14 mouse cellular contexts compared by ENCODE assay signal in the genomic region with DNA sequence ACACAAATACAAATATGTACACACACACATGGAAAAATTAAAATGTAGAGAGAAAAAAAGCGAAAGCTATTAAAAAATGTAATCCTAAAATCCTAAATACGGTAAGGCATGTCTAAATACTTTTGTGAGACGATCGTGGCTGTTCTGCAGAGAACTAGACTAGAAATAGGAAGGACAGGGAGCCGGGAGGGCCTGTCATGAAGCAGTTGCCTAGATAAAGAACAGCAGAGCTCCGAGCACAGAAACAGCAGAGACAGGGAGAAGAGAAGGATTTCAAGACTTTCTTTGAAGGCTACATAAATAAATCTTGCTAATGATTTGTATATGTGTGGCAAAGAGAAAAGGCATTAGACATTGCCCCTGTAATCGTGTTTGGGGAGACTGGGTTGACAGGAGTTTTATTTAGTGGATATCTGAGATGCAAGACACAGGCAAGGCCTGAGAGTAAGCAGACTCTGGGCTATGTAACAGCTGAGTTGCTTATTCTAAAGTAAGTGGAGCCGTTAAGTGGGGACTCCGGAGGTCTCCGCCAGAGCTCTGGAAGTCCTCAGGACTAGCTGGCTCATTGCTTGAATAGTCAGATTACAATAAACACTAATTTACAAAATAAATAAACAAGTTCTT. TPM values are rescaled to one million over a fixed set of nuclear protein-coding genes. Genes with fewer than 3 reads are reported as not detected.
DNase-seq lines count a peak whose midpoint lies in the region; ATAC-seq and TF ChIP-seq lines count a peak whose summit lies in the region.
"Had no signal": no experiment of that assay in that cellular context is flagged by ENCODE, and none has a peak within 500 bp of the region (broad histone marks: within the 10 kb centered on the region; RNA-seq: fewer than 3 reads in every experiment).

No protein-coding gene starts in this region.

- ATAC-seq in heart, embryonic 15.5 days (replicated peaks; ENCODE audit: insufficient number of reproducible peaks, insufficient read depth, low FRiP score, low read depth): no peak
- no peak for ATAC-seq in neural tube, embryonic 13.5 days (ENCODE audit: low read depth)
- no peak for ATAC-seq in neural tube, embryonic 15.5 days (ENCODE audit: low FRiP score)
- ATAC-seq in intestine, postnatal 0 days: 0 out of 2 replicates have a peak, but pooled peaks have one; percentile 22
- no peak for ATAC-seq in megakaryocyte progenitor cell, adult 5-6 weeks (replicated peaks; ENCODE audit: poor library complexity)
- ATAC-seq: forebrain, embryonic 14.5 days had no signal

- H3K4me1 ChIP-seq in heart, embryonic 15.5 days (replicated peaks): peaks cover 8% of the 10 kb centered on the region; the same call in 1 of the 2 replicates
- peaks cover 24% of the 10 kb centered on the region; the same call in 1 of the 2 replicates for H3K4me1 ChIP-seq in neural tube, embryonic 13.5 days (replicated peaks)
- peaks cover 12% of the 10 kb centered on the region; the same call in 1 of the 2 replicates for H3K4me1 ChIP-seq in neural tube, embryonic 15.5 days
- H3K4me1 ChIP-seq in intestine, postnatal 0 days (replicated peaks; ENCODE audit: control insufficient read depth, insufficient read depth, low read length): no peaks in the 10 kb centered on the region

- no peak for TF ChIP-seq CTCF in intestine, postnatal 0 days (IDR thresholded peaks at IDR 0.05; ENCODE audit: low read depth)

- no peak for DNase-seq in heart, adult 9 months (ENCODE audit: low spot score in 2 of 2)
- DNase-seq in yolk sac, embryonic 10.5 days (ENCODE audit: low spot score): peak; percentile 64
- DNase-seq in left cerebral cortex, postnatal 4 days: no peak
- DNase-seq: cerebellum, adult 18-20 months; gastrocnemius, postnatal 14 days; kidney, postnatal 14 days had no signal

- H3K9ac ChIP-seq in heart, embryonic 15.5 days: no peak overlapping the region
- H3K9ac ChIP-seq in neural tube, embryonic 13.5 days: no peak overlapping the region
- no peak overlapping the region for H3K9ac ChIP-seq in neural tube, embryonic 15.5 days (replicated peaks)
- no peak overlapping the region for H3K9ac ChIP-seq in intestine, postnatal 0 days (ENCODE audit: low read depth, low read length)
- H3K9ac ChIP-seq: hindbrain, embryonic 13.5 days; liver, embryonic 14.5 days had no signal

- peak overlapping the region; percentile 64 for H3K27ac ChIP-seq in heart, embryonic 15.5 days
- H3K27ac ChIP-seq in neural tube, embryonic 13.5 days (replicated peaks): peak overlapping the region; percentile 43; the same call in 1 of the 2 replicates
- H3K27ac ChIP-seq in neural tube, embryonic 15.5 days (replicated peaks): no peak overlapping the region
- H3K27ac ChIP-seq in intestine, postnatal 0 days (ENCODE audit: low read depth, low read length): no peak overlapping the region
- H3K27ac ChIP-seq: liver, embryonic 14.5 days had no signal

- intact Hi-C loops in left cerebral cortex, postnatal 4 days (cut with DNase I): no loop called here

- no peaks in the 10 kb centered on the region for H3K27me3 ChIP-seq in heart, embryonic 15.5 days
- no peaks in the 10 kb centered on the region for H3K27me3 ChIP-seq in neural tube, embryonic 13.5 days
- H3K27me3 ChIP-seq in neural tube, embryonic 15.5 days (replicated peaks): no peaks in the 10 kb centered on the region
- no peaks in the 10 kb centered on the region for H3K27me3 ChIP-seq in intestine, postnatal 0 days (replicated peaks; ENCODE audit: control insufficient read depth, insufficient read depth, low read length)
- H3K27me3 ChIP-seq: hindbrain, embryonic 13.5 days had no signal

- no peaks in the 10 kb centered on the region for H3K36me3 ChIP-seq in heart, embryonic 15.5 days
- H3K36me3 ChIP-seq in neural tube, embryonic 13.5 days: no peaks in the 10 kb centered on the region
- H3K36me3 ChIP-seq in neural tube, embryonic 15.5 days: no peaks in the 10 kb centered on the region
- no peaks in the 10 kb centered on the region for H3K36me3 ChIP-seq in intestine, postnatal 0 days (ENCODE audit: control insufficient read depth, insufficient read depth)
- H3K36me3 ChIP-seq: hindbrain, embryonic 13.5 days had no signal

- 29% methylated on average over 10 of the region's 10 CpGs for WGBS in heart, embryonic 15.5 days
- WGBS in neural tube, embryonic 13.5 days: 73% methylated on average over 10 of the region's 10 CpGs
- WGBS in neural tube, embryonic 15.5 days: 71% methylated on average over 10 of the region's 10 CpGs
- WGBS in intestine, postnatal 0 days: 52% methylated on average over 10 of the region's 10 CpGs

- H3K4me3 ChIP-seq in heart, embryonic 15.5 days: no peak overlapping the region
- no peak overlapping the region for H3K4me3 ChIP-seq in neural tube, embryonic 13.5 days
- H3K4me3 ChIP-seq in neural tube, embryonic 15.5 days (replicated peaks): no peak overlapping the region
- no peak overlapping the region for H3K4me3 ChIP-seq in intestine, postnatal 0 days (ENCODE audit: low read depth, low read length)
- H3K4me3 ChIP-seq: hindbrain, embryonic 13.5 days had no signal

- no peak overlapping the region for H3K4me2 ChIP-seq in heart, embryonic 15.5 days
- no peak overlapping the region for H3K4me2 ChIP-seq in neural tube, embryonic 13.5 days
- H3K4me2 ChIP-seq in neural tube, embryonic 15.5 days: no peak overlapping the region
- H3K4me2 ChIP-seq in intestine, postnatal 0 days (replicated peaks; ENCODE audit: low read depth): no peak overlapping the region
- H3K4me2 ChIP-seq: hindbrain, embryonic 13.5 days had no signal

- no peaks in the 10 kb centered on the region for H3K9me3 ChIP-seq in heart, embryonic 15.5 days (replicated peaks)
- no peaks in the 10 kb centered on the region for H3K9me3 ChIP-seq in neural tube, embryonic 13.5 days
- no peaks in the 10 kb centered on the region for H3K9me3 ChIP-seq in neural tube, embryonic 15.5 days (replicated peaks)
- H3K9me3 ChIP-seq in intestine, postnatal 0 days (ENCODE audit: control insufficient read depth): no peaks in the 10 kb centered on the region
- H3K9me3 ChIP-seq: hindbrain, embryonic 13.5 days had no signal

RNA-seq across cellular contexts. Expression of gene Usp29, which starts 14.0 kb away (rescaled TPM):
- 5.4 and 5.6 TPM in 2 replicates for polyA plus RNA-seq in heart, embryonic 15.5 days (2015; fragmentation: Nextera tagmentation; extraction: Ambion mirVana)
- 19.1 and 20.6 TPM in 2 replicates for polyA plus RNA-seq in neural tube, embryonic 13.5 days (2015; fragmentation: Nextera tagmentation; extraction: Ambion mirVana)
- polyA plus RNA-seq in neural tube, embryonic 15.5 days (2015; fragmentation: Nextera tagmentation; extraction: Ambion mirVana): 25.6 and 32.1 TPM in 2 replicates
- polyA plus RNA-seq in intestine, postnatal 0 days (2015; fragmentation: Nextera tagmentation; extraction: Ambion mirVana): 0.68 and 0.71 TPM in 2 replicates
- not detected in 2 replicates for total RNA-seq in megakaryocyte progenitor cell, adult 5-6 weeks (2015)
- total RNA-seq in megakaryocyte progenitor cell, adult 5-6 weeks (2017): not detected in 2 replicates
- total RNA-seq in left cerebral cortex, postnatal 4 days (2021): 10 to 100 TPM; 52.9 to 67.1 TPM

RNA-seq across cellular contexts. Expression of gene Peg3, which starts 14.2 kb away (rescaled TPM):
- polyA plus RNA-seq in heart, embryonic 15.5 days (2015; fragmentation: Nextera tagmentation; extraction: Ambion mirVana): 82.4 and 108 TPM in 2 replicates
- 65.2 and 87.1 TPM in 2 replicates for polyA plus RNA-seq in neural tube, embryonic 13.5 days (2015; fragmentation: Nextera tagmentation; extraction: Ambion mirVana)
- polyA plus RNA-seq in neural tube, embryonic 15.5 days (2015; fragmentation: Nextera tagmentation; extraction: Ambion mirVana): 103 and 104 TPM in 2 replicates
- polyA plus RNA-seq in intestine, postnatal 0 days (2015; fragmentation: Nextera tagmentation; extraction: Ambion mirVana): 15.6 and 16.6 TPM in 2 replicates
- not detected in 2 replicates for total RNA-seq in megakaryocyte progenitor cell, adult 5-6 weeks (2015)
- total RNA-seq in megakaryocyte progenitor cell, adult 5-6 weeks (2017): not detected in 2 replicates
- total RNA-seq in left cerebral cortex, postnatal 4 days (2021): 100 to 1,000 TPM in 1 of 2 experiments, 10 to 100 TPM in 1; 94.3 to 117 TPM

RNA-seq across cellular contexts. Expression of gene Zim1, which starts 48.1 kb away (rescaled TPM):
- 5.8 and 10.4 TPM in 2 replicates for polyA plus RNA-seq in heart, embryonic 15.5 days (2015; fragmentation: Nextera tagmentation; extraction: Ambion mirVana)
- 2.6 and 3.0 TPM in 2 replicates for polyA plus RNA-seq in neural tube, embryonic 13.5 days (2015; fragmentation: Nextera tagmentation; extraction: Ambion mirVana)
- 5.7 and 7.2 TPM in 2 replicates for polyA plus RNA-seq in neural tube, embryonic 15.5 days (2015; fragmentation: Nextera tagmentation; extraction: Ambion mirVana)
- 0.71 and 0.73 TPM in 2 replicates for polyA plus RNA-seq in intestine, postnatal 0 days (2015; fragmentation: Nextera tagmentation; extraction: Ambion mirVana)
- total RNA-seq in megakaryocyte progenitor cell, adult 5-6 weeks (2015): not detected in 2 replicates
- not detected in 2 replicates for total RNA-seq in megakaryocyte progenitor cell, adult 5-6 weeks (2017)
- 10 to 100 TPM; 20.5 to 37.4 TPM for total RNA-seq in left cerebral cortex, postnatal 4 days (2021)

Comparison
In these comparisons a context has a peak if more than half of its experiments do, and no peak if none do; other contexts are left out.
1. H3K27ac ChIP-seq: peak in heart, embryonic 15.5 days (single experiment) and neural tube, embryonic 13.5 days (single experiment); none in neural tube, embryonic 15.5 days (single experiment) and intestine, postnatal 0 days (single experiment).